Mouse (Mus musculus) lung, adult 2 months (tissue): ENCODE measurements around the gene Tor1aip1.

Source experiments
- CTCF ChIP-seq: fragments of 200-500 bp; IDR thresholded peaks from 2 replicates; pipeline ENCODE4 v1.5.1; 2011; ENCODE audit warnings: mild to moderate bottlenecking, low read length, control low read depth; ENCODE audit not compliant: insufficient read depth
- POLR2A ChIP-seq: fragments of 200-500 bp; IDR thresholded peaks from 2 replicates; pipeline ENCODE4 v1.6.1; 2011; ENCODE audit warnings: low read depth, mild to moderate bottlenecking, control low read depth, low read length, borderline replicate concordance; ENCODE audit errors: extremely low read depth

DNA sequence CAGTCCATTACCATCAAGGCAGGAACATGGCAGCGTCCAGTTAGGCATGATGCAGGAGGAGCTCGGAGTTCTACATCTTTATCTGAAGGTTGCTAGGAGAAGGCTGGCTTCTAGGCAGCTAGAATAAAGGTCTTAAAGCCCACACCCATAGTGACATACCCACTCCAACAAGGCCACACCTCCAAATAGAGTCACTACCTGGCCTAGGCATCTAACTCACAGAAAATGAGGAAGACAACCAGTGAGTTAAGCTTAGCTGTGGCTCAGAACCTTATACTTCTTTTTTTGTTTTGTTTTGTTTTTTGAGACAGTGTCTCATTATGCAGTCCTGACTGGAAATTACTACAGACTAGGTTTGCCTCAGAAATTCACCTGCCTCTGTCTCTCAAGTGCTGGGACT is 48.7 kb downstream of the Tor1aip1 start:
- TF ChIP-seq CTCF (no peak), POLR2A (no peak)
